Mouse (Mus musculus) frontal cortex, adult (tissue): ENCODE results near the gene Fastk.

Experiments
- ATAC-seq: cut with Nextera tagmentation; 2 replicates; pipeline ENCODE4 v1.9.2; 2017; ENCODE audit warnings: mild to moderate bottlenecking, moderate library complexity, mixed read lengths; ENCODE audit not compliant: low TSS enrichment

The Fastk gene

DNA sequence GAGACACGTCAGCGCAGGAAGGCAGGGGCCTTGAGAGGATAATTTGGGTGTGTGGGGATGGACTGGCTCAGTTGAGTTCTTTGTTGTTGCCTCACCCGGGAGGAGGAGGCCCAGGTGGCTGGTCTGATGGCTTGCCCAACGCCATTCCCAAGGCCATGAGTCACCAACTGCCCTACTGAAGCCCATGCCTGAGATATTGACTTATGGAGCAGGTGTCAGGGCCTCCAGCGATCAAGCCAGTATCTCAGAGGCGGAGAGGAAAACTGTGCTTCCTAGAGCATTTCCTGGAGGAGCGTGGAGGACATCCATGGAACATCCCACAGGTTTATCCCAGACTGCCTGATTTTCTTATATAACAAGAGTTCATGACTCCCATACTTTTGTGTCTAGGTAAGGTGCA, 52.4 kb downstream of the Fastk start:
- ATAC-seq = no peak

GRCm38 (mm10) chr5:24391864-24392263, 53.2 kb downstream of the Fastk start, which contains the start of gene Atg9b:
Gene Atg9b, minus strand, starts transcription at chr5:24392143.
- ATAC-seq = no peak

GRCm38 (mm10) chr5:24389658-24390020, 55.4 kb downstream of the Fastk start:
- ATAC-seq = no peak

- ATAC-seq = no peak
Observed at GRCm38 (mm10) chr5:24389011-24389657, 56.0 kb downstream of the Fastk start.
